Mouse (Mus musculus): ENCODE measurements around the gene Ushbp1.
"Not testable (repeated sequence)": the region's sequence is repeated elsewhere in the genome, so short reads cannot be mapped to it uniquely, and the experiment has no call there.

Ushbp1 gene

DNA sequence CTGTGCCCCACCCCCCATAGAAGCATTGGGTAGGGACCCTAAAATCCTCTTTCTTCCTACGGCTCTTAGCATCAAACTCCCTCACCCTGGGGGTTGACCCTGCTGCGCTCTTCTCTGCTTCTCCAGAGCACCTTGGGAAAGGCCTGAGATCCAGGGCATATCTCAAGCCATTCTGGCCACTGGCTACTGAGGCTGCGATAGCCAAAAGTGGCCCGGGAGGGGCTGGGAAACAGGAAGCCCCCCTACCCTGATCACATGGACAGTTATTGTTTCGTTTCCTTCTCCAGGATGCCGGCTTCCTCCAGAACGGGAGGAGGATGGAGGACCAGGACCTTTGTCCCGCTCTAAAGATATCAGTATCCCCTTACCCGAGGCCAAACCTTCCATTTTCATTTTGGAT is at the start of gene Ushbp1:
TSS of gene Ushbp1 (minus strand) at position 174 of the 400 bp plus-strand sequence.
- DNase-seq: no peak

DNA sequence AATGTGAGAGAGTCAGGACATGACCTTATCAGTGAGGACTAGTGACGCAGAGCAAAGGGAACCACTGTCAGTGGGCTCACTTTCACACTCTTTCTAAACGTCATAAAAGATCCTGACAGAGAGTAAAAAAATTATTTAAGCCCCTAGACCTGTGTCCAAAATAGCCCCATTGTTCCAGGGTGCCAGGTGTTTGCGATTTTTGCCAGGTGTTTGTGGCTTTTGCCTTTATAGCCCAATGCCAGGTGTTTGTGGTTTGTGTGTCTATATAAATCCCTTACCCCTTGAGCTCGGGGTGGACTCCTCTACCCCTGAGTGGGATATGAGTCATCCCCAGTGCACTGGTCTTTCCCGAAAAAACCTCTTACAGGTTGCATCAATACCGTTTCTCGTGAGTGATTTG is 49.5 kb upstream of the Ushbp1 start:
- no peak for DNase-seq

DNA sequence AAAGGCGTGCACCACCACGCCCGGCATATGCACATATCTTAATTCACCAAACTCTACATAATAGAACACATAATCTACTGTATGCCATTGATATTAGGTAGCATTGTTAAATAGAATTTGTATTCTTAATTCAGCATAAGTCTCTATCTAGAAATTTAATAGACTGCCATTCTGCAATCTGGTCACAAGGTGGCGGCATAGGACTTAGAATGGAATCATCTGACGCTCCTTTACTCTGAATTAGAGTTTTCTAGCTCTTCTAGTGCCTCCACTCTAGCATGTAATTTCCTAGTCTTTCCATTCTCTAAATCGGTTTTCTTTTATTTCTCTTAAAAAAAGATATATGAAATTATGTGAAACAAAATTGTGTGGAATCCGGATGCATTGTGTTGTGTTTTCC is 45.8 kb upstream of the Ushbp1 start:
- no peak for DNase-seq

DNA sequence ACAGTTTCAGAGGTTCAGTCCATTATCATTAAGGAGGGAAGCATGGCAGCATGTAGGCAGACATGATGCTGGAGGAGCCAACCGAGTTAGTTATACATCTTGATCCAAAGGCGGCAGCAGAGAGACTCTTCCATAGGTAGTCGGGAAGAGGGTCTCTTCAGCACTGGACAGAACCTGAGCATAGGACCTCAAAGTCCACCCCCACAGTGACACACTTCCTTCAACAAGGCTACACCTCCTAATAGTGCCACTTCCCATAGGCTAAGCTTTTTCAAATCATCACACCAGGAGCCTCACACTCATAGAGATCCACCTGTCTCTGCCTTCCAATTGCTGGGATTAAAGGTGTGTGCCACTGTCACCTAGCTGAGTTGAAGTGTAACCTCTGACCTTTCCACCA is 41.4 kb upstream of the Ushbp1 start:
- DNase-seq: no peak

DNA sequence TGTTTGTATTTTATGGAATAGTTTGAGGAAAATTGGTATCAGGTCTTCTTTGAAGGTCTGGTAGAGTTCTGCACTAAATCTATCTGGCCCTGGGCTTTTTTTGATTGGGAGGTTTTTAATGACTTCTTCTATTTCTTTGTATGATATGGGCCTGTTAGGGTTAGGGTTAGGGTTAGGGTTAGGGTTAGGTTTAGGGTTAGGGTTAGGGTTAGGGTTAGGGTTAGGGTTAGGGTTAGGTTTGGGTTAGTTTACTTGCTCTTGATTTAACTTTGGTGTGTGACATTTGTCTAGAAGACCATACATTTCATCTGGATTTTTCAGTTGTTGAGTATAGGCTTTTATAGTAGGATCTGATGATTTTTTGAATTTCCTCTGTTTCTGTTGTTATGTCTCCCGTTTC is 37.3 kb upstream of the Ushbp1 start:
- not testable (repeated sequence) for DNase-seq

DNA sequence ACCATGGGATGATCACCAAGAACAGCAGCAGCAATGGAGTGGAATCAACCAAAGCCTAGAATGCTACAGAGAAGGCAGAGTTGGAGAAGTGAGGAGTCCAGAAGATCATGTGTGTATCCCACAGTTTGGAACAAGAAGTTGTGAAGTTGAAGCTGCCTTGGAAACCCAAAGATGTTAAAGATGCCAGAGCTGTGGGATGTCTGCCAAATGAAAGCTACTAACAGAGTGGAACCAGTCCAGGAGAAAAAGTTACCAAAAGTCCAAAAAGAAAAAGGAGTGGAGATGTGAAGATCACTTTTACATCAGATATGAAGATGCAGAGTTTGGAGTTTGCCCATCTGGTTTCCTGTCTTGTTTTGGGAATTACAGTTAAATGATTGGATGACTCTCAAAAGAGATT is 26.5 kb upstream of the Ushbp1 start:
- DNase-seq: no peak

DNA sequence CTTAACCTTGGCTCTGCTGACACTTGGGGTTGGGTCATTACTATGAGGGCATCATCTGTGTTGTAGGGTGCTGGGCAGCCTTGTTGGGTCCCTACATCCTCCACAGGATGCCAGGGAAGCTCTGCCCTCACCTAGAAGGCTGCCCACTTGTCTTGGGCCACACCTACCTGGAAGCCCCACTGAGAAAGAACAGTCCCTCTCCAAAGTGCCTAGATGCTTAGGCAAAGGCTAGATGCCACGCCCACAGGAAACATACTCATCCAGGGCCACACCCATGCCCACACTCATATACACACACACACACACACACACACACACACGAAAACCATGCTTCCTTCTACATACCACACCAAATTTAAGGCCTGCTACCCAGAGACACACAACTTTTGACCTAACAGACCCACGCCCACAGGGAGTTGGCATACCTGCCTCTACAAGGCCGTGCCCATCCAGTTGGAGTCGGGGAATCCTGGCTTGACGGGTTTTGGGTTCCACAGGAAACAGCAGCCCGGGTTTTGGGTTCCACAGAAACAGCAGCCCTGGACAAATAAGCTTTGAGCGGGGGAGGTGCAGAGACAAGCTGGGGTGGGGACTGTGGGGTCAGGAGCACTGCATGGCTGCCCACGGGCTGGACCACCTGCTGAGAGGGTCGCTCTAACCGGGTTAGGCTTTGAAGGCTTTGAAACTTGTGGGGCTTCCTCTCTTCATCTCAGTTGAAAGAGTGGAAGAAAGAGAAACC is 16.1 kb upstream of the Ushbp1 start:
- DNase-seq: no peak

DNA sequence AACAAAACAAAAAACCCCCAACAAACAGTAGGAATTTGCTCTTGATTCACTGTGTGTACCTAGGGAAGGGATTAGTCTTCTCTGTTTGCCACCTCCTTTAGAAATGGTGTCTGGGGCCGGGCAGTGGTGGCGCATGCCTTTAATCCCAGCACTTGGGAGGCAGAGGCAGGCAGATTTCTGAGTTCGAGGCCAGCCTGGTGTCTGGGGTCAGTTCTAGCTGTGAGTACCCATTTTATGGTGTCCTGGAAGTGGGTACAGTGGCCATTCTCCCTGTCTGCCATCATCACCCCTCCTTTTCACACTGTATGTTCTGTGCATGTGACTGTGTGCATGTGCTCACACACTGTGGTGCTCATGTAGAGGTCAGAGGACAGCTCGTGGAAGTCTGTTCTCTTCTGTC is 12.6 kb upstream of the Ushbp1 start:
- no peak for DNase-seq

DNA sequence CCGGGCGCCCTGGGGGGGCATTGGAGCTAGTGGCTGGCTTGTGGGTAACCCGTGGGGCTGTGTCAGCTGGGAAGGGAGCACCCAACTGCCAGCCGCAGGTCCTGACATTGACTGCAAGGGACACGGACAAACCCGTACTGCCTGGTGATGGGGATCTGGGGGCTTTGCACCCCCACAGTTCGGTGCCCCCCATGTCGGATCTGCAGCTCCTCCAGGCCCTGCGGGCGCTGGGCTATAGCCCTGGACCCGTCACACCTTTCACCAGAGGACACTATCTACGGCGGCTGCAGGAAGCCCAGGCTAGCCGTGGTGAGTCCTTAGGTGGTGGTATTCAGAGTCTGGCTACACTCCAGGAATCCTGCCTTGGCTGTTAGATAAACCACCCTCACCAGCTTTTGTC is 11.8 kb upstream of the Ushbp1 start:
- DNase-seq: no peak

DNA sequence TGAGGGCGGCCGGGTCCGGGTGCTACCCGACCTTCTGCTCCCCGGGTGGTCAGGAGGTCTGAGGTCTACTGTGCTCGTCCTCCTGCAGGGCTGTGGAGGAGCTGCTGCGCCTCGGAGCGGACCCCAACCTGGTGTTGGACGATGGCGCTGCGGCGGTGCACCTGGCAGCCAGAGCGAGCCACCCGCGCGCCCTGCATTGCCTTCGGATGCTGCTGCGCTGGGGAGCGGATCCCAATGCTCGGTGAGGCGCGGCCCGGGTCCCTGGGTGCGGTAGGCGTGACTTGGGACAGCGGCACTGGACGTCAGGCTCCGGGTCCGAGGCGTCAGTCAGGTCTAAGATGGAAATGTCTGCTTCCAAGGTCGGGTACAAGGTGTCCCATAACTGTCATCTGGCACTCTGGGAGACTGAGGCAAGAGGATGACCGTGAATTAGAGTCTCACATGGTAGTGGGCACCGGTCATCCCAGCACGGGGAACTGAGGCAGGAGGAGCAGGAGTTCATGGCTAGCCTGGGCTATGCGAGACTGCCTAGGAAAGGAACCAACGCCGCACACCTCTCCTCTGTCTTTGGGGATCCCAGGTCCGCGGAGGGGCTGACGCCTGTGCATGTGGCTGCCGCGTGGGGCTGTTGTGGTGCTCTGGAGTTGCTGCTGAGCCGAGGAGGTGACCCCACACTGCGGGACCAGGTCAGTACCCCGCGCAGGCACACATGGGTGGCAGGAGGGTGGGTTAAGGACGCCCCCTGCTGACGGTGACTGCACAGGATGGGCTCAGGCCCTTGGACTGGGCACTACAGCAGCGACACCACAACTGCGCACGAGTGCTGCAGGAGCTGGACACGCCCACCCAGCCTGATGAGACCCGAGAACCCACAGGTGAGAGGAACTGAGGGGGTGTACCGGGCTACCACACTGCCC is 10.8 kb upstream of the Ushbp1 start:
- DNase-seq: peak; percentile 59

DNA sequence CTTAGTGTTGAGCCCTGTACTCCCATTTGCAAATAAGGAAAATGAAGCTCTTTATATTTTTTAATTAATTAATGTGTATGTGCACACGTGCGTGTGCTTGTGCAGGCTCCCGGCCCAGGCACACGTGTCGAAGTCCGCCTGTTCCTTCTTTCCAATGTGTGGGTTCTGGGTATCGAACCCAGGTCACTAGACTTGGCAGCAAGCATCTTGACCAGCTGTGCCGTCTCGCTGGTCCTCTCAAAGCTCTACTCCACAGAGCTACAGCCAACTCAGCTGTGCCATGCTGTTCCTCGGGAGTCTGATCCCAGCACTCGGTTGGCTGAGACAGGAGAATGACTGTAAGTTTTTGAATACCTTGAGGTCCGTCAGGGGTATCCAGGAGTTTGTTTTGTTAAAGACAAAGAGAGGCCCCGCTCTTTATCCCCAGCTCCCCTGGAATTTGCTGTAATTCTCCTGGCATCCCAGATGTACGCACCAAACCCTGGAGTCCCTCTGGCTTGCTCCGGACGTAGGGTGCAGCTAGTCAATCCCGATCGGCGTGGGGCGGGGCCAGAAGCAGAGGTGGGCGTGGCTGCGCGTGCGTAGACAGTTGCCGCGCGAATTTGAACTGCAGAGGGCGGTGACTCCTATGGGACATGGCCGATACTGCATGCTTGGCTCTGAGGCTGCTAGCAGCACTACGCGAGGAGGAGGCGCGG is 9.9 kb upstream of the Ushbp1 start, which contains the start of gene Ankle1:
TSS of gene Ankle1 (plus strand) at position 610 of the 698 bp plus-strand sequence.
- DNase-seq: peak; percentile 91

DNA sequence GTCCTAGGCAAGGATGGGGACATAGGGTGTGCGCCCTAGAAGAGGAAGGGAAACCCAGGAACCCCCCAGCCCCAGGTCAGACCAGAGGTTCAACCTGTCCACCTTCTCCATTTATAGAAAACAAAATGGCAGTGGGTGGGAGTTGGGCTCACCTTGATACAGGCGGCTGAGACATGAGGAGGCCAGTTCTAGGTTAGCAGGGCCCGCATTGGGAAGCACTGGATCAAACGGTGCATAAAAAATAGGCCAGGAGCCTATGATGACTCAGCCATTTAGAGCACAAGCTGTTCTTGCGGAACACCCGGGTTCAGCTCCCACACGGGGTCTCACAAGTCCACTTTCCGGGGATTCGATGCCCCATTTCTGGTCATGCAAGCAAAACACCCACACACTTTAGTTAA is 9.3 kb upstream of the Ushbp1 start:
- no peak for DNase-seq

DNA sequence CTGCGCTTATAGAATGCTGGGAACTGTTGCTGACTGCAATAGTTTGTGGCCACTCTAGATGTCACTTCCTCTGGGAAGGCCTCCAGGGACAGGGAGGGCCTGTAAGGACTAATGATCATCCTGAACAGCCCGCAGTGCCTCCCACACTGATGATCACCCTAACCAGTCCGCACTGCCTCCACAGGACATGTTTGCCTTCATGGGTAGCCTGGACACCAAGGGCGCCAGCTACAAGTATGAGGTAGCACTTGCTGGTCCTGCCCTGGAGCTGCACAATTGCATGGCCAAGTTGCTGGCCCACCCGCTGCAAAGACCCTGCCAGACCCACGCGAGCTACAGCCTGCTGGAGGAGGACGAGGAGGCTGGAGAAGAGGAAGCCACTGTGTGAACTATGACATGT is 8.4 kb upstream of the Ushbp1 start:
- no peak for DNase-seq

DNA sequence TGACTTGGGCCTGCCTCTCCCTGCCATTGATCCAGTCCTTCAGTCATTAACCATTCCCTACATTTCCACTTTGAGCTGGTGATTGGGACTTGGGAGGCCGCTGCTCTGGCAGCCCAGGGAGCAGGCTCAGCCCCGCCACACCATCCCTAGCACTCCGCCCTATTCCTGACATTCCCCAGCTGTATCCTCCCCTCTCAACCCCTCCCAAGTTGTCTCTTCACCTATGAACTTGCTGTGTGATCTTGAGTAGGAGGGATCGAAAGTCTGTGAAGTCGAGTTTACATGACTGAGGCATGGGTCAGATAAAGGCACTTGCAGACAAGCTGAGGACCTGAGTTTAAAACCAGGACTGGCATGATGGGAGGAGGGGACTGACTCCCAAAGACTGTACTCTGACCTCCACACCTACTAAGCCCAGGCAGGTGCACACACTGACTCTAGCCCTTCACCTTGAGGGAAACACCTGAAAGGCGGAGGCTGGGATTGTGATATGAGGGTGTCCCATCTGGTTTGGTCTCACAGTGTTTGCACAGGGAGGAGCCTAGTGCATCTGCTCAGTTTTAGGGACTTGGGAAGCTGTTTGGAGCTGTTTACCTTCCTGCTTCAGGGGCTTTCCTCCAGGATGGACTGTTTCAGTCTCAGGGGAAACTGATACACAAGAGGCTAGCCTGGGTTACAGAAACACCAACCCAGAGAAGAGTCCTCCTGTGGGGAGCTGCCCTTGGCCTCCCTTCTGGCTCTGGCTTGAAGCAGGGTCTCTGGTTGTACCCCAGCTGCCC is 7.7 kb upstream of the Ushbp1 start:
- no peak for DNase-seq

DNA sequence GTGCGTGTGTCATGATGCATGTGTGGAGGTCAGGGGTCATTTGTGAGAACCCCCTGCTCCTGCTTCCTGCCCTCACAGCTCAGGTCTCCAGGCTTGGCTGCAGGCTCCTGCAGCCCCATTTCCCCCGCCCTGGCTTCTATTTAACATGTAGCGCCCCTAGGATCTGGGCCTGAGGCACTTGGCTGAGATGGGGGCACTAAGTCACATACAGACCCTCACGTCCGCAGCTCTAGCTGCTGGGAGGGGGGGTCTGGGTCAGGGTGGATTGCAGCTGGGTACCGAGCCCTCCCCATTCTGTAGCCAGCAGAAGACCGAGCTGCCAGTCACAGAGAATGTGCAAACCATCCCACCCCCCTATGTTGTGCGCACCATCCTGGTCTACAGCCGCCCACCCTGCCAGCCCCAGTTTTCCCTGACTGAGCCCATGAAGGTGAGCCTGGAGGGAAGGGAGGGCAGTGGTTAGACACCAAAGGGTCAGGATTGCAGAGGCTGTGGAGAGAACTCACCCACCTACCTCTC is 6.9 kb upstream of the Ushbp1 start:
- no peak for DNase-seq

DNA sequence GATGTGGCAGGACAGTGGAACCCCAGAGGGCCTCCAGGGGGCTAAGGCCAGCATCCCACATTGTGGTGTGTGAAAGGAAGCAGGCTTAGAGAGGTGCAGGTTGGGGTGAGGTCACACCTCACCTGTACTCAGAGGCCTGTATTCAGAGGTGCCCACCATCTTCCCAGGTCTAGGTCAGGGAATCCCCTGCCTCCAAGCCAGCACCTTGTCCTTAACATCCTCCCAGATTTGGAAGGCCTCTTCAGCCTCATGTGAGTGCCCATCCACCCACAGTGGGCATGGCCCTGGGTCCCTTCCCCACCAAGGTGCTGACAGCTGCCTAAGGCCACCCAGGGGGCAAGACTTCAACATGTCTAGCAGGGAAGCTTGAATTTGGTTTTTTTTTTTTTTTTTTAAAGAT is 5.9 kb upstream of the Ushbp1 start:
- DNase-seq: no peak

DNA sequence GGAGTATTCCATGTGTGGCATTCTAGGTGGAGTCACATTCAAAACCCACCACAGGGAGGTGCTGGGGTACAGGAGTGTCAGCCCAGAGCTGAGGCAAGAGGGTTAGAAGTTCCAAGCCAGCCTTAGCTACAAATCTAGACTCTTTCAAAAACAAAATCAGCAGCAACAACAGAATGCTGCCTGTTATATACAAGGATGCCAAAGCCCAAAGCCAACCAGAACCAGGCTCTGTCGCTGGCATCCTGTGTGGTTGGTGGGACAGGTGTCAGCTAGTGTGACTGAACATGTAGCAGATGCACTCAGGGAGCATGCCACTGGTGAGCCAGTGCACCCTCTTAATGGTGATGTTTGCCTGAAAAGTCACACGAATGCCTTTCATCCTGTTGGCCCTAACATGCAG is 5.2 kb upstream of the Ushbp1 start:
- no peak for DNase-seq

DNA sequence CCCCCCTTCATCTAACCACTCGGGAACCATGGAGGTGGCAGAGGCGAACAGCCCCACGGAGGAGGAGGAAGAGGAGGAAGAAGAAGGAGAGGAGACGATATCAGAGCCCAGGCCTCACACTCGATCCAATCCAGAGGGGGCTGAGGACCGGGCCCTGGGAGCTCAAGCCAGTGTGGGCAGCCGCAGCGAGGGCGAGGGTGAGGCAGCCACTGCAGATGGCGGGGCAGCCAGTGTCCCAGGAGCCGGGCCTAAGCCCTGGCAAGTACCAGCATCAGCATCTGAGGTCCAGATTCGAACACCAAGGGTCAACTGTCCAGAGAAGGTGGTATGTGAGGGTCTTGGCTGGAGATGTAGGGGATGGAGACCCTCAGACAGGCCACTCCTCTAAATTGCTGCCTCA is 2.1 kb upstream of the Ushbp1 start:
- DNase-seq: no peak

DNA sequence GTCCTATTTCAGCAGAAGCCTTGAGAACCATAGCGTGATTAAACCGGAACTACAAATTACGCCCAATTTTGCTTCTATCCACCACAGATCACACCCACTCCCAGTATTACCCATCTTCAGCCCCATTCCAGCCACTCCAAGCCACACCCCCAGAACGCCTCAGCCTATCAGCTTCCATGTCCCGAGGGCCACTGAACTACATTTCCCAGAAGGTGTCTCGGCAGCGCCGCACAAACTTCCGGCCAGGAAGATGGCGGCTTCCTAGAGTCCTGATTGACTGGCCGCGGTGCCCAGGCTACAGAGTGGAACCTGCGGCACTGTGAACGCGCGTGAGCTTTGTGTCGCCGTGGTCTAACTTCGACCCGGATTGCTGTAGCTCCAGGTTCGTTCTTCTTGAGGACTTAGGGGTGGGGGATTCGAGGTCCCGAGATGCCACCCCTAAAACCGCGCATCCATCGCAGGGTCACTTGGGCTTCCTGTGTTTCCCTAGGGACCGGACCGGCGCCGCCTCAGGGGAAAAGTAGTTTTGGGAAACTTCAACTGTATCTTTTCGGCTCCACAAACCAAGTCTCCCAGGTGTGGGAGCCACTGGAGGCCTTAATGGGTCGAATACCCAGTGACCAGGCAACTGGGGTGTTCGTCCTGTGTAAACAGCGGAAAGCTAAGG is 1.2 kb upstream of the Ushbp1 start, which contains the start of gene Babam1:
TSS of gene Babam1 (plus strand) at position 223 of the 667 bp plus-strand sequence.
- DNase-seq: peak; percentile 97

DNA sequence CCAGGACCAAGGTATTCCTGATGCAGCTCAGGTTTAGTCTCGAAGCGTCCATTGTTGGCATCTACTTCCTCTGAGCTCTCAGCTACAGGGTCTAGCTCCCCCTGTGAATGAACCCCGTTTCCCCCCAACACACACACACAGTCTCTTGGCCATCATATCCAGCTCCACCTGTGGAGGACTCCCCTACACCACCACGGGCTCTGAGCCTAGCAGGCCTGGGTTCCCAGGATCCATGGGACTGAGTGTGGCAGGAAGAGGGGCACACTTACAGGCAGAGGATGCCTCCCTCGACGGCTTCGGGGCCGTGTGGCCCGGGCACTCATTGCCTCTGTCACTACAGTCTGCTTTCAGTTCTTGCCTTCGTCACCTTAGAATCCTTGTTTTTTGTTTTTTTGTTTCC is 531 bp downstream of the Ushbp1 start:
- DNase-seq: no peak

DNA sequence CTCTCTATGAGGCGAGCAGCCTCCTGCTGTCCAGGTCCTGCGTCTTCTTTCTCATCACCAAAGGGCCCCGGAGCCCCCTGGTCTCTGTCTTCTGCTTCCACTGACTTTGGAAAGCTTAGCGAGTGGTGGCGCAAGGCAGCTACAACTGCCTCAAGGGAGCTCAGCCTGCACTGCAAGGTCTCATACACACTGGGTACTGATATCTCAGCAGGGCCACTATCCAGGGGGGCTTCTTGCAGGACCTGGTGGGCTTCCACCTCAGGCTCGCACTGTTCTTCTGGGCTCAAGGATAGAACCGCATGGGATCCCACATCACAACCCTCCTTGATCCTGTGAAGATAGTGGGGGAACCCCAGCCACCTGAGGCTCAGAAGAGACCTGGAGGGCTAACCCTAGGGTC is 1.1 kb downstream of the Ushbp1 start:
- no peak for DNase-seq

DNA sequence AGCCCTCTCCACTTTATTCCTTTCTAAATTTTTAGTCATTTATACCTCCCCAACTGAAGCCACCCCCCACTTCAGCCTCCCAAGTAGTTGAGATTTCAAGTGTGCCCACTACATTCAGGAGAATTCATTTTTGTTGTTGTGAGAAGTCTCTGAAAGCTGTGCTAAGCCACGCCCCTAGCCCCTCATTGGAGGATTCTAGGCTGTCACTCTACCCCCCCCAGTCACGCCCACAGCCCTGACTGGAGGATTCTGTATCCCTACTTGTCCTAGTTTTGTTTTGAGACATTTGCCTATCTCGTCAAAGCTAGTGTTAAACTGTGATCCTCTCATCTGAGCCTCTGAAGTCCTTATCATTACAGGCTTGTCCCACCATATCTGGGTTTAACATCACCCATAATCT is 2.7 kb downstream of the Ushbp1 start:
- DNase-seq: peak; percentile 29

All from cerebellum, adult 11-12 months (tissue).